ENCODE assay signal across 27 mouse cellular contexts in genomic region chr14:105385119-105385518, GRCm38 (mm10).
"Had no signal": no experiment of that assay in that cellular context is flagged by ENCODE, and none has a peak within 500 bp of the region (broad histone marks: within the 10 kb centered on the region; RNA-seq: fewer than 3 reads in every experiment).

No protein-coding gene starts in this region.

- H3K4me3 ChIP-seq: left cerebral cortex, adult 2 months; limb, embryonic 10.5 days; limb, embryonic 12.5 days; limb, embryonic 13.5 days; limb, embryonic 15.5 days; liver, embryonic 12.5 days; liver, embryonic 13.5 days; liver, embryonic 15.5 days; lung, embryonic 15.5 days; megakaryocyte, embryonic 14.5 days; midbrain, embryonic 10.5 days; midbrain, embryonic 12.5 days; midbrain, embryonic 13.5 days; midbrain, embryonic 15.5 days had no signal

- H3K36me3 ChIP-seq: limb, embryonic 10.5 days; limb, embryonic 12.5 days; limb, embryonic 13.5 days; limb, embryonic 15.5 days; liver, embryonic 12.5 days; liver, embryonic 13.5 days; liver, embryonic 15.5 days; lung, embryonic 15.5 days; midbrain, embryonic 10.5 days; midbrain, embryonic 12.5 days; midbrain, embryonic 13.5 days; midbrain, embryonic 15.5 days had no signal

- DNase-seq: left cerebral cortex, postnatal 4 days; liver; liver, embryonic 13.5 days; liver, postnatal 0 days; lung, adult 18-20 months; lung, adult 2 months; lung, embryonic 14.5 days; lung, postnatal 10 days; lung, postnatal 14 days; lung, postnatal 36 days; lung, postnatal 4 days; midbrain, embryonic 14.5 days had no signal

- H3K4me2 ChIP-seq: limb, embryonic 12.5 days; limb, embryonic 13.5 days; limb, embryonic 15.5 days; liver, embryonic 11.5 days; liver, embryonic 12.5 days; liver, embryonic 13.5 days; liver, embryonic 15.5 days; lung, embryonic 14.5 days; lung, embryonic 15.5 days; midbrain, embryonic 11.5 days; midbrain, embryonic 12.5 days; midbrain, embryonic 13.5 days; midbrain, embryonic 15.5 days had no signal

- H3K27me3 ChIP-seq: limb, embryonic 12.5 days; limb, embryonic 13.5 days; limb, embryonic 15.5 days; liver, embryonic 12.5 days; liver, embryonic 13.5 days; liver, embryonic 15.5 days; lung, embryonic 15.5 days; megakaryocyte, embryonic 14.5 days; midbrain, embryonic 12.5 days; midbrain, embryonic 13.5 days; midbrain, embryonic 15.5 days had no signal
